18 mouse cellular contexts compared by ENCODE assay signal in genomic region chr5:14700900-14701299, GRCm38 (mm10).
"Had no signal": no experiment of that assay in that cellular context is flagged by ENCODE, and none has a peak within 500 bp of the region (broad histone marks: within the 10 kb centered on the region; RNA-seq: fewer than 3 reads in every experiment).

No protein-coding gene starts in this region.

- ATAC-seq: midbrain, embryonic 15.5 days had no signal

- H3K9me3 ChIP-seq: kidney, embryonic 15.5 days; liver, embryonic 13.5 days; midbrain, embryonic 12.5 days; midbrain, embryonic 15.5 days; neural tube, embryonic 12.5 days; neural tube, embryonic 15.5 days had no signal

- H3K4me1 ChIP-seq: kidney, embryonic 15.5 days; liver, embryonic 13.5 days; midbrain, embryonic 12.5 days; midbrain, embryonic 15.5 days; neural tube, embryonic 12.5 days; neural tube, embryonic 15.5 days had no signal

- DNase-seq: kidney, adult 8-10 months; kidney, postnatal 10 days; kidney, postnatal 36 days; layer of hippocampus, adult 9-11 months; liver, embryonic 13.5 days; lung, adult 2 months; lung, postnatal 14 days; lung, postnatal 4 days; right cerebral cortex, adult 18-20 months; right cerebral cortex, postnatal 14 days; right cerebral cortex, postnatal 4 days; thymus, postnatal 36 days had no signal

- H3K4me2 ChIP-seq: kidney, embryonic 15.5 days; liver, embryonic 13.5 days; midbrain, embryonic 12.5 days; midbrain, embryonic 15.5 days; neural tube, embryonic 12.5 days; neural tube, embryonic 15.5 days had no signal

- H3K27me3 ChIP-seq: kidney, embryonic 15.5 days; liver, embryonic 13.5 days; midbrain, embryonic 12.5 days; midbrain, embryonic 15.5 days; neural tube, embryonic 12.5 days; neural tube, embryonic 15.5 days had no signal

- H3K9ac ChIP-seq: kidney, embryonic 15.5 days; liver, embryonic 13.5 days; midbrain, embryonic 12.5 days; midbrain, embryonic 15.5 days; neural tube, embryonic 12.5 days; neural tube, embryonic 15.5 days had no signal

- H3K36me3 ChIP-seq: kidney, embryonic 15.5 days; liver, embryonic 13.5 days; midbrain, embryonic 12.5 days; midbrain, embryonic 15.5 days; neural tube, embryonic 12.5 days; neural tube, embryonic 15.5 days had no signal

- H3K27ac ChIP-seq: kidney, embryonic 15.5 days; liver, embryonic 13.5 days; midbrain, embryonic 12.5 days; midbrain, embryonic 15.5 days; neural tube, embryonic 12.5 days; neural tube, embryonic 15.5 days; stomach, postnatal 0 days had no signal

- H3K4me3 ChIP-seq: kidney, embryonic 15.5 days; liver, embryonic 13.5 days; midbrain, embryonic 12.5 days; midbrain, embryonic 15.5 days; neural tube, embryonic 12.5 days; neural tube, embryonic 15.5 days had no signal
